Mouse (Mus musculus) small intestine, adult 2 months (tissue): ENCODE measurements around the gene Hist2h4. TPM values are rescaled to one million over a fixed set of nuclear protein-coding genes. Genes with fewer than 3 reads are reported as not detected.

Experiments
- H3K27ac ChIP-seq: fragments of 200-500 bp; 2 replicates; pipeline ENCODE4 v1.5.1; 2012; ENCODE audit warnings: low read depth, low read length, control low read depth, inconsistent platforms; ENCODE audit not compliant: insufficient read depth
- H3K27me3 ChIP-seq: fragments of 200-500 bp; 2 replicates; pipeline ENCODE4 v1.6.1; 2012; ENCODE audit warnings: mild to moderate bottlenecking, moderate library complexity, low read length, inconsistent platforms; ENCODE audit not compliant: control insufficient read depth, insufficient read depth
- H3K36me3 ChIP-seq: fragments of 200-500 bp; 2 replicates; pipeline ENCODE4 v1.6.1; 2012; ENCODE audit warnings: mild to moderate bottlenecking, low read length, control low read depth, inconsistent platforms; ENCODE audit not compliant: control insufficient read depth, insufficient read depth
- H3K4me1 ChIP-seq: fragments of 200-500 bp; 2 replicates; pipeline ENCODE4 v1.6.1; 2012; ENCODE audit warnings: low read length, inconsistent platforms, mixed read lengths; ENCODE audit not compliant: control insufficient read depth, insufficient read depth, insufficient read length
- H3K4me3 ChIP-seq: fragments of 200-500 bp; 2 replicates; pipeline ENCODE4 v1.5.1; 2012; ENCODE audit warnings: low read depth, mild to moderate bottlenecking, control low read depth, inconsistent platforms, low read length, moderate library complexity
- CTCF ChIP-seq: fragments of 200-500 bp; IDR thresholded peaks from 2 replicates; pipeline ENCODE4 v1.5.1; 2012; ENCODE audit warnings: low read depth, mild to moderate bottlenecking, control low read depth, inconsistent platforms, low read length, moderate library complexity, mixed read lengths; ENCODE audit not compliant: insufficient replicate concordance, insufficient read length; ENCODE audit errors: extremely low read depth
- POLR2A ChIP-seq: fragments of 200-500 bp; IDR thresholded peaks from 2 replicates; pipeline ENCODE4 v1.6.1; 2012; ENCODE audit warnings: low read depth, mild to moderate bottlenecking, control low read depth, inconsistent platforms, low read length, moderate library complexity
- WGBS: fragments of 180-500 bp; shearing (Covaris S2); methylation state at CpG from one replicate; pipeline ENCODE4 v1.1.7; 2018; 5-methylcytosine and 5-hydroxymethylcytosine counted together
- polyA plus RNA-seq: library from polyadenylated mRNA; depleted of rRNA; stranded (reverse); fragments of >200 nt; gene quantifications from 2 replicates; pipeline ENCODE4 v1.2.3, GENCODE M21; 2012; rRNA removed

Gene Hist2h4
- polyA plus RNA-seq, 1 experiment, result 6.3 TPM

- H3K4me1 ChIP-seq, result peaks cover 3% of the 10 kb centered on the region; the same call in 1 of the 2 replicates
- no peaks in the 10 kb centered on the region for H3K27me3 ChIP-seq
- peak within 1 kb of the TSS; percentile 99 for H3K27ac ChIP-seq
- H3K36me3 ChIP-seq, result no peaks in the 10 kb centered on the region
- WGBS, result under 1% methylated on average over 37 of the region's 37 CpGs
- TF ChIP-seq CTCF (no peak), POLR2A (peak; percentile 60; the same call in 1 of the 2 replicates)
- peak within 1 kb of the TSS; percentile 80 for H3K4me3 ChIP-seq
These were observed 43.4 kb downstream of the Hist2h4 start, which contains the start of the genes Bola1 and Hist2h2ab for GRCm38 (mm10) chr3:96219661-96220130. TSS of gene Bola1 (minus strand) at chr3:96219709. TSS of gene Hist2h2ab (plus strand) at chr3:96219865.

DNA sequence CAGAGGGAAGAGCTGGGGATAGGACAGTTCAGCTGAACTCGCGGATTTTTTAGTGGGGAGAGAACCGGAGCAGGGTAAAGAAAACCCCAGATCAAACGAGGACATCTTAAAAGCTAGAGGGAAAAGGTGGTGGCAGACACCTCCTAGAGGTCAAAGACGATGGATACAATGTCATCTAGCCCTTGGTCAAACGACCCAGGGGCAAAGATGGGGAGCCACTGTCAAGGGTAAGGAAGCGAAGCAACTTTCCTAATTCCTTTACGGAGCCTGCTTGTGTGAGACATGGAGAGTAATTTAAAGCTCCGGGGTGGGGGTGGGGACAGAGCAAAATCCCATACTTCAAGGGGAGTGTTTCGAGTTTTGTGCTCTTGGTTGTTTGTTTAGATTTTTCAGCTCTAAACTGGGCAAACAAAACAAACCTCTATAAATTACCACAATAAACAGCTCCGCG lies 43.9 kb downstream of the Hist2h4 start:
- TF ChIP-seq CTCF (peak; percentile 24; the same call in 1 of the 2 replicates), POLR2A (no peak)
- under 1% methylated on average over 12 of the region's 12 CpGs for WGBS
- peaks cover 3% of the 10 kb centered on the region; the same call in 1 of the 2 replicates for H3K4me1 ChIP-seq
- no peaks in the 10 kb centered on the region for H3K36me3 ChIP-seq
- no peaks in the 10 kb centered on the region for H3K27me3 ChIP-seq
- peak overlapping the region; percentile 99 for H3K27ac ChIP-seq
- H3K4me3 ChIP-seq, result peak overlapping the region; percentile 62

Other genes with a start within 250 kb of the Hist2h4 start
- 0.99 and 2.5 TPM in 2 replicates for gene Vps45, start 204.8 kb downstream of the Hist2h4 start, polyA plus RNA-seq
- 13.7 and 23.6 TPM in 2 replicates for gene Otud7b, start 158.8 kb downstream of the Hist2h4 start, polyA plus RNA-seq
- 5.0 and 64.6 TPM in 2 replicates for gene Mtmr11, start 101.3 kb downstream of the Hist2h4 start, polyA plus RNA-seq
- gene Sf3b4, start 91.0 kb downstream of the Hist2h4 start, polyA plus RNA-seq, result 42.2 and 73.2 TPM in 2 replicates
- gene Sv2a, start 82.2 kb downstream of the Hist2h4 start, polyA plus RNA-seq, result 0.85 and 1.4 TPM in 2 replicates
- 62.0 and 66.0 TPM in 2 replicates for gene Bola1, start 43.6 kb downstream of the Hist2h4 start, polyA plus RNA-seq
- 3.4 and 9.2 TPM in 2 replicates for gene Hist2h2ab, start 43.4 kb downstream of the Hist2h4 start, polyA plus RNA-seq
- gene Hist2h2ac, start 42.4 kb downstream of the Hist2h4 start, polyA plus RNA-seq, result 28.7 and 40.4 TPM in 2 replicates
- 0.96 and 1.4 TPM in 2 replicates for gene Hist2h2be, start 42.2 kb downstream of the Hist2h4 start, polyA plus RNA-seq
- gene Hist2h3c2, start 24.2 kb downstream of the Hist2h4 start, polyA plus RNA-seq, result 59.1 and 109 TPM in 2 replicates
- 248 and 339 TPM in 2 replicates for gene Hist2h2aa2, start 23.0 kb downstream of the Hist2h4 start, polyA plus RNA-seq
- 485 and 622 TPM in 2 replicates for gene Hist2h2aa1, start 17.8 kb downstream of the Hist2h4 start, polyA plus RNA-seq
- gene Hist2h3c1, start 16.6 kb downstream of the Hist2h4 start, polyA plus RNA-seq, result not detected in 2 replicates
- gene Hist2h3b, start 5.3 kb upstream of the Hist2h4 start, polyA plus RNA-seq, result 77.4 and 102 TPM in 2 replicates
- 8.4 and 8.7 TPM in 2 replicates for gene Hist2h2bb, start 6.4 kb upstream of the Hist2h4 start, polyA plus RNA-seq
- 1.8 and 2.4 TPM in 2 replicates for gene Fcgr1, start 30.7 kb upstream of the Hist2h4 start, polyA plus RNA-seq
- gene BC107364, start 189.0 kb upstream of the Hist2h4 start, polyA plus RNA-seq, result not detected in 2 replicates